Mouse (Mus musculus) liver, embryonic 15.5 days (tissue): ENCODE data around the gene Cotl1. TPM values are rescaled to one million over a fixed set of nuclear protein-coding genes. Genes with fewer than 3 reads are reported as not detected.
A peak's percentile ranks its signal among the peaks of the same experiment; 100 is the strongest.

ENCODE experiments used
- ATAC-seq: fragments of 200-750 bp; cut with Nextera tagmentation; 2 replicates; pipeline ENCODE4 v1.8.0; 2017; ENCODE audit warnings: moderate number of reproducible peaks, mild to moderate bottlenecking, moderate library complexity; ENCODE audit not compliant: insufficient read depth
- H3K27ac ChIP-seq: fragments of 300-500 bp; sonication (generic); replicated peaks from 2 replicates; pipeline ENCODE4 v1.5.1; 2015; ENCODE audit warnings: mild to moderate bottlenecking, inconsistent platforms
- H3K27me3 ChIP-seq: fragments of 300-500 bp; sonication (generic); 2 replicates; pipeline ENCODE4 v1.6.1; 2015; ENCODE audit warnings: mild to moderate bottlenecking, inconsistent platforms
- H3K36me3 ChIP-seq: fragments of 300-500 bp; sonication (generic); replicated peaks from 2 replicates; pipeline ENCODE4 v1.6.1; 2015; ENCODE audit warnings: moderate library complexity, mild to moderate bottlenecking, inconsistent platforms
- H3K4me1 ChIP-seq: fragments of 300-500 bp; sonication (generic); replicated peaks from 2 replicates; pipeline ENCODE4 v1.6.1; 2015; ENCODE audit warnings: inconsistent platforms
- H3K4me2 ChIP-seq: fragments of 300-500 bp; sonication (generic); 2 replicates; pipeline ENCODE4 v1.6.1; 2015; ENCODE audit warnings: moderate library complexity, mild to moderate bottlenecking, inconsistent platforms
- H3K4me3 ChIP-seq: fragments of 300-500 bp; sonication (generic); replicated peaks from 2 replicates; pipeline ENCODE4 v1.5.1; 2015; ENCODE audit warnings: mild to moderate bottlenecking, inconsistent platforms
- H3K9ac ChIP-seq: fragments of 300-500 bp; sonication (generic); 2 replicates; pipeline ENCODE4 v1.6.1; 2015; ENCODE audit warnings: moderate library complexity, mild to moderate bottlenecking, inconsistent platforms
- H3K9me3 ChIP-seq: fragments of 300-500 bp; sonication (generic); replicated peaks from 2 replicates; pipeline ENCODE4 v1.6.1; 2016; ENCODE audit warnings: inconsistent platforms
- WGBS: fragments of 180-500 bp; shearing (Covaris S2); methylation state at CpG from one replicate; pipeline ENCODE4 v1.1.7; 2015; ENCODE audit warnings: mixed read lengths; ENCODE audit not compliant: insufficient replicate concordance; 5-methylcytosine and 5-hydroxymethylcytosine counted together
- polyA plus RNA-seq: library from polyadenylated mRNA; unstranded; fragments of >200 nt; fragmentation: Nextera tagmentation; extraction: Ambion mirVana; gene quantifications from 2 replicates; pipeline ENCODE4 v1.2.1, GENCODE M21; 2015

Gene Cotl1
- polyA plus RNA-seq, 1 experiment from 2014 or later = 33.3 TPM

DNA sequence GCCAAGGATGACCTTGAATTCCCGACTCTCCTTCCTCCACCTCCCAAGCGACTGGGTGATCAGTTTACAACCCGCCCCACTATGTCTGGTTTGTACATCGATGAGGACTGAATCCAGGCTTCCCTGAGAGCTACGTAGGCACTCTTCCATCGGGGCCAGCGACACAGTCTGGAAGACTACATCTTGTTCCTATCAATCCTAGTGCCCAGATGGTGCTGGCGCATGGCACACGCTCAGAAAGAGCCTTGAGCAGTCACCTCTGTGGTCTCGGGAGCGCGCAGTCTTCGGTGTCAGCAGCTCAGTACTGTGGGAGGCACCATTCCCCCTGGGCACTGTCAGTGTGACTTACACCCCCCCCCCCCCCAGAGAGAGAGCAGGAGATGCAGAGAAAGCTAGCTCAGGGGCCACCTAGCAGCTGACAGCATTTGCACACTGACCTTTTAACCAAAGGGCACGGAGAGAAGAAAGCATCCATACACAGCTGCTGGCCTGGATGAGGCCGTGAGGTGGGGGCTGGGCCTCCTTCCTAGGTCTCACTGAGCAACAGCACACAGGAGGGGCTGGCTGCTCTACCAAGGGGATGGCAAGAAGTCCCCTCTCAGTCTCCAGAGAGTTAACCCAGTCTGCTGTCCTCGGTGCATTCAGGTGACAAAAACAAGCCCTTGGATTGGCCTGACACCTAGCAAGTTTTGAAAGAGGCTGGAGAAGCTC lies 10.3 kb downstream of the Cotl1 start:
- Histone ChIP-seq H3K4me1 (peaks cover 87% of the 10 kb centered on the region), H3K9ac (no peak overlapping the region), H3K27ac (no peak overlapping the region), H3K36me3 (no peaks in the 10 kb centered on the region), H3K27me3 (no peaks in the 10 kb centered on the region), H3K9me3 (no peaks in the 10 kb centered on the region), H3K4me3 (no peak overlapping the region), H3K4me2 (no peak overlapping the region)
- WGBS = 62% methylated on average over 16 of the region's 16 CpGs
- no peak for ATAC-seq

GRCm38 (mm10) chr8:119829420-119829819 lies 10.9 kb downstream of the Cotl1 start:
- ATAC-seq = no peak
- Histone ChIP-seq H3K4me3 (no peak overlapping the region), H3K36me3 (no peaks in the 10 kb centered on the region), H3K27ac (no peak overlapping the region), H3K9me3 (no peaks in the 10 kb centered on the region), H3K4me2 (no peak overlapping the region), H3K9ac (no peak overlapping the region), H3K4me1 (peaks cover 86% of the 10 kb centered on the region), H3K27me3 (no peaks in the 10 kb centered on the region)
- WGBS = 48% methylated on average over 13 of the region's 13 CpGs

GRCm38 (mm10) chr8:119829015-119829414 lies 11.3 kb downstream of the Cotl1 start:
- no peaks in the 10 kb centered on the region for H3K27me3 ChIP-seq
- no peak overlapping the region for H3K27ac ChIP-seq
- no peaks in the 10 kb centered on the region for H3K36me3 ChIP-seq
- H3K9ac ChIP-seq = no peak overlapping the region
- H3K9me3 ChIP-seq = no peaks in the 10 kb centered on the region
- no peak overlapping the region for H3K4me2 ChIP-seq
- WGBS = 28% methylated on average over 10 of the region's 10 CpGs
- no peak for ATAC-seq
- H3K4me1 ChIP-seq = peaks cover 86% of the 10 kb centered on the region
- no peak overlapping the region for H3K4me3 ChIP-seq

- Histone ChIP-seq H3K27ac (peak overlapping the region; percentile 66), H3K27me3 (no peaks in the 10 kb centered on the region), H3K4me1 (peaks cover 78% of the 10 kb centered on the region), H3K9me3 (no peaks in the 10 kb centered on the region), H3K4me3 (no peak overlapping the region), H3K9ac (no peak overlapping the region), H3K4me2 (peak overlapping the region; percentile 33; the same call in 1 of the 2 replicates), H3K36me3 (no peaks in the 10 kb centered on the region)
- no peak for ATAC-seq
- 30% methylated on average over 4 of the region's 4 CpGs for WGBS
These were observed 12.6 kb downstream of the Cotl1 start for GRCm38 (mm10) chr8:119827721-119828153.

DNA sequence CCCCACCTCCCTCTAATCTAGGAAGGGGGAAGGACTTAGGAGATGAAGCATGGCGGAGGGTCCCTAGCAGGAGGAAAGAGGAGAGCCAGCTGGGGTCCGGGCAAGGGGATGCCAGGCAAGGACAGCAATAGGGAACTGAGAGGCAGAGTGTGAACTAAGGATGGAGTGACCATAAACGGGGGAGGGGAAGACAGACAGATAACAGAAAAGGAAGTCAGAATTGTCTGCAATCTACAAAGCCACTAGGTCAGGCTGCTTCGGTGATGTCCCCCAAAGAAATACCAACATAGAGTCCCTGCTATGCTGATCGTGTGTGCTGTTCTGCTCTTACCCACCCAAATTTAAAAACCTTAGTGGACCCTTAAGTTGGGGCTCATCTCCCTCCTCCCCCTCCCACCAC lies 13.4 kb downstream of the Cotl1 start:
- H3K27me3 ChIP-seq = no peaks in the 10 kb centered on the region
- H3K9ac ChIP-seq = no peak overlapping the region
- H3K36me3 ChIP-seq = peaks cover 6% of the 10 kb centered on the region; the same call in 1 of the 2 replicates
- 19% methylated on average over 5 of the region's 5 CpGs for WGBS
- ATAC-seq = no peak
- peak overlapping the region; percentile 66 for H3K27ac ChIP-seq
- H3K4me2 ChIP-seq = peak overlapping the region; percentile 33
- H3K9me3 ChIP-seq = no peaks in the 10 kb centered on the region
- no peak overlapping the region for H3K4me3 ChIP-seq
- H3K4me1 ChIP-seq = peaks cover 70% of the 10 kb centered on the region

GRCm38 (mm10) chr8:119825950-119826730 lies 14.2 kb downstream of the Cotl1 start:
- ATAC-seq = no peak
- peak overlapping the region; percentile 66 for H3K27ac ChIP-seq
- no peaks in the 10 kb centered on the region for H3K27me3 ChIP-seq
- H3K4me2 ChIP-seq = peak overlapping the region; percentile 33
- peaks cover 12% of the 10 kb centered on the region; the same call in 1 of the 2 replicates for H3K36me3 ChIP-seq
- no peak overlapping the region for H3K9ac ChIP-seq
- H3K4me3 ChIP-seq = no peak overlapping the region
- no peaks in the 10 kb centered on the region for H3K9me3 ChIP-seq
- peaks cover 62% of the 10 kb centered on the region for H3K4me1 ChIP-seq
- 19% methylated on average over 19 of the region's 19 CpGs for WGBS

DNA sequence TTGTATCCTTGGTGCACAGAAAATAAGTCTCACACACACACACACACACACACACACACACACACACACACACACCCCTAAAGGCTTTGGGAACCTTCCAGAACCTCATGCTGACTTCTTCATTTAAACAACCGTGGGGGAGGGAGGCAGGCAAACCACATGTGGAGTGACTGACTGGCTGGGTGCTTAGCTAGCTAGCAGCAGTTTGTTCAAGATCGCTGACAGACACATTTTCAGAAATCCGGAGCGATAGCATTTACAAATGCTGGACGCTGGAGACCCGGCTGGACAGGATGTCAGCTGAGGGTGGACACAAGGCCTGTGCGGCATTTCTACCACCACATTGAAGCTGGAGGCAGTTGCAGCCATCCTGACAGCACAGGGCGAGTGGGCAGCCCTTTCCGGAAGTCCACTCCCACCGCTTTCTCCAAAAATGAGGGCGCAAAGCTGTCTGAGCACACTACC lies 15.5 kb downstream of the Cotl1 start:
- Histone ChIP-seq H3K4me3 (no peak overlapping the region), H3K4me1 (peaks cover 52% of the 10 kb centered on the region), H3K27ac (peak overlapping the region; percentile 39; the same call in 1 of the 2 replicates), H3K4me2 (no peak overlapping the region), H3K27me3 (no peaks in the 10 kb centered on the region), H3K36me3 (peaks cover 23% of the 10 kb centered on the region; the same call in 1 of the 2 replicates), H3K9me3 (no peaks in the 10 kb centered on the region), H3K9ac (no peak overlapping the region)
- 0 out of 2 replicates have a peak, but pooled peaks have one; percentile 22 for ATAC-seq
- WGBS = 59% methylated on average over 11 of the region's 11 CpGs

- H3K9ac ChIP-seq = no peak overlapping the region
- H3K9me3 ChIP-seq = no peaks in the 10 kb centered on the region
- H3K27me3 ChIP-seq = no peaks in the 10 kb centered on the region
- H3K4me1 ChIP-seq = peaks cover 44% of the 10 kb centered on the region
- no peak overlapping the region for H3K27ac ChIP-seq
- H3K4me2 ChIP-seq = no peak overlapping the region
- H3K36me3 ChIP-seq = peaks cover 23% of the 10 kb centered on the region; the same call in 1 of the 2 replicates
- no peak overlapping the region for H3K4me3 ChIP-seq
- WGBS = 63% methylated on average over 4 of the region's 4 CpGs
- no peak for ATAC-seq
These were observed 16.2 kb downstream of the Cotl1 start for GRCm38 (mm10) chr8:119824100-119824499.

DNA sequence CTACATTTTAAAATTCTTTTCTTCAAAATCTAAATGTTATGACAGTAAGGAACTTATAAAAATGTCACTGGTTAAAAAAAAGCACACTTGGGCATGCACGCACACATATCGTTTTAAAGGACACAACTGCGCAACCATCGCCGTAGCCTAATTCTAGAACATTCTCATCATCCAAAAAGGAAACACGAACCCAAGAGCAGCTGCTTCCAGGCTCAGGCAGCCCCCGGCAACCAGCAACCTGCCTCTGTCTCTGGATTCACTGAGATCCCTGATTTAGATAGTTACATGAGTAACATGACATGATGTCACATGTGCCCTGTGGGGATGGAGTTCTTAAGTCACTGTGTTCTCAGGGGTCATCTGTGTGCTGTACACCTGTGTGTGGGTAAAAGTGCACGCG lies 17.1 kb downstream of the Cotl1 start:
- H3K9ac ChIP-seq = no peak overlapping the region
- H3K36me3 ChIP-seq = peaks cover 23% of the 10 kb centered on the region; the same call in 1 of the 2 replicates
- no peak overlapping the region for H3K4me3 ChIP-seq
- no peak overlapping the region for H3K4me2 ChIP-seq
- 84% methylated on average over 9 of the region's 9 CpGs for WGBS
- no peak for ATAC-seq
- H3K4me1 ChIP-seq = peaks cover 42% of the 10 kb centered on the region
- no peaks in the 10 kb centered on the region for H3K27me3 ChIP-seq
- H3K27ac ChIP-seq = no peak overlapping the region
- H3K9me3 ChIP-seq = no peaks in the 10 kb centered on the region

DNA sequence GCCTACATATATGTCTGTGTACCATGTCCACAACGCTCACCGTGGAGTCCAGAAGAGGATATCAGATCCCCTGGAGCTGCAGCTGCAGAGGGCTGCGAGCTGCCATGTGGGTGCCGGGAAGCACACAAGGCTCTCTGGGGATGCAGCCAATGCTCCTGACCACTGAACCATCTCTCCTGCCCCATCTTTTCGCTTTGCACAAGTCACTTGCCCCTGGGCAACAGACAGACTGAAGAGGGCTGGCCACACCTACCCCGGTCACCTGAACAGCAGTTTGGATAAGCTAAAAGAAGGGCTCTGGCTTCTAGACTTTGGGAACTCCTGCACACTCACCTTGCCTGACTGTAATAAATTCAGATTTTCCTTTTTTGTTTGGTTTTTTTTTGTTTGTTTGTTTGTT lies 18.7 kb downstream of the Cotl1 start:
- WGBS = 79% methylated on average over 6 of the region's 6 CpGs

GRCm38 (mm10) chr8:119819976-119820375 lies 20.4 kb downstream of the Cotl1 start:
- Histone ChIP-seq H3K4me2 (no peak overlapping the region), H3K4me1 (peaks cover 30% of the 10 kb centered on the region), H3K27ac (no peak overlapping the region), H3K9me3 (no peaks in the 10 kb centered on the region), H3K27me3 (no peaks in the 10 kb centered on the region), H3K4me3 (no peak overlapping the region), H3K36me3 (peaks cover 29% of the 10 kb centered on the region), H3K9ac (no peak overlapping the region)
- ATAC-seq = no peak
- 71% methylated on average over 8 of the region's 8 CpGs for WGBS

More for the DNA sequence above, 18.7 kb downstream of the Cotl1 start:
- Histone ChIP-seq H3K27me3 (no peaks in the 10 kb centered on the region), H3K4me1 (peaks cover 40% of the 10 kb centered on the region), H3K9me3 (no peaks in the 10 kb centered on the region), H3K27ac (no peak overlapping the region), H3K4me3 (no peak overlapping the region), H3K4me2 (no peak overlapping the region), H3K9ac (no peak overlapping the region), H3K36me3 (peaks cover 23% of the 10 kb centered on the region; the same call in 1 of the 2 replicates)
- no peak for ATAC-seq
